Mouse (Mus musculus): ENCODE measurements at regions not wholly inside any gene's neighbourhood (a gene's known extent, or its start where the extent isn't known, plus 50 kb on each side); places are given as distances from the start of the nearest gene placed in this dataset.
"Not testable (repeated sequence)": the region's sequence is repeated elsewhere in the genome, so short reads cannot be mapped to it uniquely, and the experiment has no call there.

GRCm38 (mm10) chr14:48800857-48801256, 127.2 kb upstream of the Otx2 start:
- Histone ChIP-seq H3K4me1 (replicated peaks; ENCODE audit: control insufficient read depth, insufficient read depth, low read length) (no peaks in the 10 kb centered on the region), H3K27ac (ENCODE audit: low read depth) (no peak overlapping the region), H3K36me3 (ENCODE audit: control insufficient read depth, insufficient read depth, low read length) (no peaks in the 10 kb centered on the region), H3K4me3 (ENCODE audit: low read depth, low read length) (no peak overlapping the region), H3K4me2 (ENCODE audit: low read length) (no peak overlapping the region), H3K9me3 (ENCODE audit: control insufficient read depth, low read length) (no peaks in the 10 kb centered on the region), H3K9ac (ENCODE audit: low read length) (no peak overlapping the region), H3K27me3 (replicated peaks; ENCODE audit: control insufficient read depth, insufficient read depth, low read length) (peaks cover 3% of the 10 kb centered on the region; the same call in 1 of the 2 replicates)
- no peak for ATAC-seq (replicated peaks; ENCODE audit: low FRiP score, low TSS enrichment, low read depth)
- 24% methylated on average over 5 of the region's 5 CpGs for WGBS
- DNase-seq (ENCODE audit: low spot score): no peak

- DNase-seq (ENCODE audit: low spot score): no peak
- no peak for ATAC-seq (replicated peaks; ENCODE audit: low FRiP score, low TSS enrichment, low read depth)
- Histone ChIP-seq H3K4me1 (replicated peaks; ENCODE audit: control insufficient read depth, insufficient read depth, low read length) (no peaks in the 10 kb centered on the region), H3K9me3 (ENCODE audit: control insufficient read depth, low read length) (no peaks in the 10 kb centered on the region), H3K36me3 (ENCODE audit: control insufficient read depth, insufficient read depth, low read length) (no peaks in the 10 kb centered on the region), H3K4me3 (ENCODE audit: low read depth, low read length) (no peak overlapping the region), H3K9ac (ENCODE audit: low read length) (no peak overlapping the region), H3K27ac (ENCODE audit: low read depth) (no peak overlapping the region), H3K27me3 (replicated peaks; ENCODE audit: control insufficient read depth, insufficient read depth, low read length) (peaks cover 3% of the 10 kb centered on the region; the same call in 1 of the 2 replicates), H3K4me2 (ENCODE audit: low read length) (no peak overlapping the region)
- WGBS: 67% methylated on average over 4 of the region's 4 CpGs
Measured at GRCm38 (mm10) chr14:48800100-48800449, 126.5 kb upstream of the Otx2 start.

- H3K4me3 ChIP-seq (ENCODE audit: low read depth, low read length): no peak overlapping the region
- H3K36me3 ChIP-seq (ENCODE audit: control insufficient read depth, insufficient read depth, low read length): no peaks in the 10 kb centered on the region
- WGBS: 63% methylated on average over 10 of the region's 10 CpGs
- H3K4me2 ChIP-seq (ENCODE audit: low read length): no peak overlapping the region
- H3K27me3 ChIP-seq (replicated peaks; ENCODE audit: control insufficient read depth, insufficient read depth, low read length): peaks cover 3% of the 10 kb centered on the region; the same call in 1 of the 2 replicates
- DNase-seq (ENCODE audit: low spot score) (no peak), ATAC-seq (replicated peaks; ENCODE audit: low FRiP score, low TSS enrichment, low read depth) (no peak)
- H3K27ac ChIP-seq (ENCODE audit: low read depth): no peak overlapping the region
- no peak overlapping the region for H3K9ac ChIP-seq (ENCODE audit: low read length)
- H3K9me3 ChIP-seq (ENCODE audit: control insufficient read depth, low read length): no peaks in the 10 kb centered on the region
- H3K4me1 ChIP-seq (replicated peaks; ENCODE audit: control insufficient read depth, insufficient read depth, low read length): no peaks in the 10 kb centered on the region
Measured at GRCm38 (mm10) chr14:48799442-48800099, 126.0 kb upstream of the Otx2 start.

GRCm38 (mm10) chr14:48791507-48791906, 117.9 kb upstream of the Otx2 start:
- H3K4me1 ChIP-seq (replicated peaks; ENCODE audit: control insufficient read depth, insufficient read depth, low read length): no peaks in the 10 kb centered on the region
- DNase-seq (ENCODE audit: low spot score) (no peak), ATAC-seq (replicated peaks; ENCODE audit: low FRiP score, low TSS enrichment, low read depth) (no peak)
- H3K9me3 ChIP-seq (ENCODE audit: control insufficient read depth, low read length): no peaks in the 10 kb centered on the region
- H3K9ac ChIP-seq (ENCODE audit: low read length): no peak overlapping the region
- no peak overlapping the region for H3K4me3 ChIP-seq (ENCODE audit: low read depth, low read length)
- H3K4me2 ChIP-seq (ENCODE audit: low read length): no peak overlapping the region
- 83% methylated on average over 5 of the region's 5 CpGs for WGBS
- no peak overlapping the region for H3K27ac ChIP-seq (ENCODE audit: low read depth)
- H3K27me3 ChIP-seq (replicated peaks; ENCODE audit: control insufficient read depth, insufficient read depth, low read length): no peaks in the 10 kb centered on the region
- no peaks in the 10 kb centered on the region for H3K36me3 ChIP-seq (ENCODE audit: control insufficient read depth, insufficient read depth, low read length)

GRCm38 (mm10) chr14:48779327-48779726, 105.7 kb upstream of the Otx2 start:
- Histone ChIP-seq H3K27ac (ENCODE audit: low read depth) (no peak overlapping the region), H3K4me1 (replicated peaks; ENCODE audit: control insufficient read depth, insufficient read depth, low read length) (no peaks in the 10 kb centered on the region), H3K9me3 (ENCODE audit: control insufficient read depth, low read length) (no peaks in the 10 kb centered on the region), H3K4me2 (ENCODE audit: low read length) (no peak overlapping the region), H3K36me3 (ENCODE audit: control insufficient read depth, insufficient read depth, low read length) (no peaks in the 10 kb centered on the region), H3K4me3 (ENCODE audit: low read depth, low read length) (no peak overlapping the region), H3K9ac (ENCODE audit: low read length) (no peak overlapping the region), H3K27me3 (replicated peaks; ENCODE audit: control insufficient read depth, insufficient read depth, low read length) (no peaks in the 10 kb centered on the region)
- ATAC-seq (replicated peaks; ENCODE audit: low FRiP score, low TSS enrichment, low read depth) (no peak), DNase-seq (ENCODE audit: low spot score) (no peak)
- 80% methylated on average over 1 of the region's 1 CpGs for WGBS

GRCm38 (mm10) chr14:48770832-48771231, 97.2 kb upstream of the Otx2 start:
- 81% methylated on average over 9 of the region's 9 CpGs for WGBS
- Histone ChIP-seq H3K4me3 (ENCODE audit: low read depth, low read length) (no peak overlapping the region), H3K4me1 (replicated peaks; ENCODE audit: control insufficient read depth, insufficient read depth, low read length) (no peaks in the 10 kb centered on the region)

GRCm38 (mm10) chr14:48762691-48763090, 89.1 kb upstream of the Otx2 start:
- no peaks in the 10 kb centered on the region for H3K4me1 ChIP-seq (replicated peaks; ENCODE audit: control insufficient read depth, insufficient read depth, low read length)
- no peak overlapping the region for H3K9ac ChIP-seq (ENCODE audit: low read length)
- no peak for DNase-seq (ENCODE audit: low spot score)
- no peaks in the 10 kb centered on the region for H3K27me3 ChIP-seq (replicated peaks; ENCODE audit: control insufficient read depth, insufficient read depth, low read length)
- H3K4me2 ChIP-seq (ENCODE audit: low read length): no peak overlapping the region
- 93% methylated on average over 5 of the region's 5 CpGs for WGBS
- H3K9me3 ChIP-seq (ENCODE audit: control insufficient read depth, low read length): no peaks in the 10 kb centered on the region
- H3K27ac ChIP-seq (ENCODE audit: low read depth): no peak overlapping the region
- H3K4me3 ChIP-seq (ENCODE audit: low read depth, low read length): no peak overlapping the region
- ATAC-seq (replicated peaks; ENCODE audit: low FRiP score, low TSS enrichment, low read depth): no peak
- no peaks in the 10 kb centered on the region for H3K36me3 ChIP-seq (ENCODE audit: control insufficient read depth, insufficient read depth, low read length)

More at GRCm38 (mm10) chr14:48770832-48771231, 97.2 kb upstream of the Otx2 start:
- Histone ChIP-seq H3K27me3 (replicated peaks; ENCODE audit: control insufficient read depth, insufficient read depth, low read length) (no peaks in the 10 kb centered on the region), H3K9me3 (ENCODE audit: control insufficient read depth, low read length) (no peaks in the 10 kb centered on the region), H3K9ac (ENCODE audit: low read length) (no peak overlapping the region), H3K27ac (ENCODE audit: low read depth) (no peak overlapping the region), H3K4me2 (ENCODE audit: low read length) (no peak overlapping the region), H3K36me3 (ENCODE audit: control insufficient read depth, insufficient read depth, low read length) (no peaks in the 10 kb centered on the region)
- ATAC-seq (replicated peaks; ENCODE audit: low FRiP score, low TSS enrichment, low read depth) (no peak), DNase-seq (ENCODE audit: low spot score) (no peak)

GRCm38 (mm10) chr14:48761002-48761648, 87.5 kb upstream of the Otx2 start:
- WGBS: 75% methylated on average over 7 of the region's 7 CpGs
- H3K27me3 ChIP-seq (replicated peaks; ENCODE audit: control insufficient read depth, insufficient read depth, low read length): no peaks in the 10 kb centered on the region
- no peaks in the 10 kb centered on the region for H3K4me1 ChIP-seq (replicated peaks; ENCODE audit: control insufficient read depth, insufficient read depth, low read length)
- no peaks in the 10 kb centered on the region for H3K9me3 ChIP-seq (ENCODE audit: control insufficient read depth, low read length)
- H3K36me3 ChIP-seq (ENCODE audit: control insufficient read depth, insufficient read depth, low read length): no peaks in the 10 kb centered on the region
- H3K27ac ChIP-seq (ENCODE audit: low read depth): no peak overlapping the region
- H3K9ac ChIP-seq (ENCODE audit: low read length): no peak overlapping the region
- no peak overlapping the region for H3K4me2 ChIP-seq (ENCODE audit: low read length)
- ATAC-seq (replicated peaks; ENCODE audit: low FRiP score, low TSS enrichment, low read depth): no peak
- H3K4me3 ChIP-seq (ENCODE audit: low read depth, low read length): no peak overlapping the region
- no peak for DNase-seq (ENCODE audit: low spot score)

GRCm38 (mm10) chr14:48755096-48755495, 81.5 kb upstream of the Otx2 start:
- ATAC-seq (replicated peaks; ENCODE audit: low FRiP score, low TSS enrichment, low read depth); DNase-seq (ENCODE audit: low spot score); H3K4me2 ChIP-seq (ENCODE audit: low read length); H3K9ac ChIP-seq (ENCODE audit: low read length); H3K27ac ChIP-seq (ENCODE audit: low read depth); H3K4me3 ChIP-seq (ENCODE audit: low read depth, low read length); H3K4me1 ChIP-seq (replicated peaks; ENCODE audit: control insufficient read depth, insufficient read depth, low read length); H3K36me3 ChIP-seq (ENCODE audit: control insufficient read depth, insufficient read depth, low read length); H3K9me3 ChIP-seq (ENCODE audit: control insufficient read depth, low read length): not testable (repeated sequence)
- peaks cover 32% of the 10 kb centered on the region for H3K27me3 ChIP-seq (replicated peaks; ENCODE audit: control insufficient read depth, insufficient read depth, low read length)
- 94% methylated on average over 5 of the region's 5 CpGs for WGBS

Data from intestine, embryonic 14.5 days (tissue).